Mouse (Mus musculus) hindbrain, embryonic 14.5 days (tissue): Measurements from ENCODE around the gene Add1. TPM values are rescaled to one million over a fixed set of nuclear protein-coding genes. Genes with fewer than 3 reads are reported as not detected.
"Not testable (repeated sequence)": the region's sequence is repeated elsewhere in the genome, so short reads cannot be mapped to it uniquely, and the experiment has no call there.

Source experiments
- ATAC-seq: fragments of 200-750 bp; cut with Nextera tagmentation; 2 replicates; pipeline ENCODE4 v1.8.0; 2017; ENCODE audit warnings: moderate number of reproducible peaks, mild to moderate bottlenecking, moderate TSS enrichment, moderate library complexity; ENCODE audit not compliant: low FRiP score
- DNase-seq: peaks from one replicate; pipeline ENCODE4 v3.0.0-alpha.2; 2015; ENCODE audit warnings: low spot score
- H3K27ac ChIP-seq: fragments of 300-500 bp; sonication (generic); 2 replicates; pipeline ENCODE4 v1.5.1; 2014; ENCODE audit warnings: mild to moderate bottlenecking, moderate library complexity
- H3K27me3 ChIP-seq: fragments of 300-500 bp; sonication (generic); 2 replicates; pipeline ENCODE4 v1.6.1; 2014; ENCODE audit warnings: mild to moderate bottlenecking, low read length, mixed read lengths; ENCODE audit not compliant: control insufficient read depth, insufficient read depth
- H3K36me3 ChIP-seq: fragments of 300-500 bp; sonication (generic); replicated peaks from 2 replicates; pipeline ENCODE4 v1.6.1; 2014; ENCODE audit not compliant: control insufficient read depth, insufficient read depth
- H3K4me1 ChIP-seq: fragments of 300-500 bp; sonication (generic); replicated peaks from 2 replicates; pipeline ENCODE4 v1.6.1; 2014; ENCODE audit warnings: antibody characterized with exemption, low read length, mixed read lengths; ENCODE audit not compliant: control insufficient read depth, insufficient read depth
- H3K4me2 ChIP-seq: fragments of 300-500 bp; sonication (generic); replicated peaks from 2 replicates; pipeline ENCODE4 v1.6.1; 2014; ENCODE audit warnings: mild to moderate bottlenecking, moderate library complexity
- H3K4me3 ChIP-seq: fragments of 300-500 bp; sonication (generic); replicated peaks from 2 replicates; pipeline ENCODE4 v1.5.1; 2014; ENCODE audit warnings: mild to moderate bottlenecking, low read length
- H3K9ac ChIP-seq: fragments of 300-500 bp; sonication (generic); 2 replicates; pipeline ENCODE4 v1.6.1; 2014
- H3K9me3 ChIP-seq: fragments of 300-500 bp; sonication (generic); 2 replicates; pipeline ENCODE4 v1.6.1; 2016; ENCODE audit warnings: low read length; ENCODE audit not compliant: control insufficient read depth
- WGBS: fragments of 180-500 bp; shearing (Covaris S2); extraction: QIAGEN DNeasy Blood & Tissue Kit; methylation state at CpG from one replicate; pipeline ENCODE4 v1.1.7; 2014; 5-methylcytosine and 5-hydroxymethylcytosine counted together
- polyA plus RNA-seq: library from polyadenylated mRNA; unstranded; fragments of >200 nt; fragmentation: Nextera tagmentation; extraction: Ambion mirVana; gene quantifications from 2 replicates; pipeline ENCODE4 v1.2.1, GENCODE M21; 2014

Add1 gene
- polyA plus RNA-seq, 1 experiment from 2014 or later = 225 TPM

GRCm38 (mm10) chr5:34590702-34591101 lies 17.2 kb downstream of the Add1 start:
- no peak for DNase-seq
- Histone ChIP-seq H3K27ac (no peak overlapping the region), H3K9ac (no peak overlapping the region), H3K4me1 (peaks cover 4% of the 10 kb centered on the region; the same call in 1 of the 2 replicates), H3K4me3 (no peak overlapping the region), H3K36me3 (no peaks in the 10 kb centered on the region), H3K4me2 (no peak overlapping the region), H3K27me3 (no peaks in the 10 kb centered on the region), H3K9me3 (no peaks in the 10 kb centered on the region)
- WGBS = 39% methylated on average over 4 of the region's 4 CpGs
- ATAC-seq = no peak

- H3K27ac ChIP-seq = no peak overlapping the region
- peak; percentile 32 for DNase-seq
- no peak overlapping the region for H3K9ac ChIP-seq
- H3K4me1 ChIP-seq = peaks cover under 1% of the 10 kb centered on the region; the same call in 1 of the 2 replicates
- no peak overlapping the region for H3K4me2 ChIP-seq
- no peaks in the 10 kb centered on the region for H3K27me3 ChIP-seq
- no peak; the same call in 1 of the 2 replicates for ATAC-seq
- no peaks in the 10 kb centered on the region for H3K36me3 ChIP-seq
- H3K9me3 ChIP-seq = no peaks in the 10 kb centered on the region
- WGBS = 23% methylated on average over 5 of the region's 5 CpGs
- H3K4me3 ChIP-seq = no peak overlapping the region
Observed at GRCm38 (mm10) chr5:34591388-34592004, 18.0 kb downstream of the Add1 start.

GRCm38 (mm10) chr5:34592224-34592623 lies 18.8 kb downstream of the Add1 start:
- not testable (repeated sequence) for H3K9me3 ChIP-seq, H3K4me3 ChIP-seq, H3K4me2 ChIP-seq, DNase-seq, H3K9ac ChIP-seq, H3K27me3 ChIP-seq, H3K36me3 ChIP-seq, H3K27ac ChIP-seq, ATAC-seq, H3K4me1 ChIP-seq
- WGBS = 82% methylated on average over 5 of the region's 5 CpGs

- Histone ChIP-seq H3K36me3 (no peaks in the 10 kb centered on the region), H3K27ac (no peak overlapping the region), H3K9me3 (no peaks in the 10 kb centered on the region), H3K27me3 (no peaks in the 10 kb centered on the region), H3K4me1 (no peaks in the 10 kb centered on the region; the same call in 1 of the 2 replicates), H3K4me3 (no peak overlapping the region), H3K4me2 (no peak overlapping the region), H3K9ac (no peak overlapping the region)
- ATAC-seq (no peak), DNase-seq (no peak)
- WGBS = 96% methylated on average over 6 of the region's 6 CpGs
Observed at GRCm38 (mm10) chr5:34592666-34593065, 19.2 kb downstream of the Add1 start.

- Histone ChIP-seq H3K27ac (no peak overlapping the region), H3K4me1 (no peaks in the 10 kb centered on the region; the same call in 1 of the 2 replicates), H3K4me3 (no peak overlapping the region), H3K9ac (no peak overlapping the region), H3K36me3 (peaks cover 4% of the 10 kb centered on the region; the same call in 1 of the 2 replicates), H3K27me3 (no peaks in the 10 kb centered on the region), H3K4me2 (no peak overlapping the region), H3K9me3 (no peaks in the 10 kb centered on the region)
- no peak for DNase-seq
- ATAC-seq = no peak
- 96% methylated on average over 9 of the region's 9 CpGs for WGBS
Observed at GRCm38 (mm10) chr5:34593202-34593727, 19.8 kb downstream of the Add1 start.

- no peaks in the 10 kb centered on the region for H3K9me3 ChIP-seq
- 97% methylated on average over 5 of the region's 5 CpGs for WGBS
- no peak overlapping the region for H3K9ac ChIP-seq
- no peak overlapping the region for H3K4me3 ChIP-seq
- no peak for ATAC-seq
- DNase-seq = no peak
- H3K36me3 ChIP-seq = peaks cover 81% of the 10 kb centered on the region
- no peak overlapping the region for H3K4me2 ChIP-seq
- H3K27ac ChIP-seq = no peak overlapping the region
- H3K4me1 ChIP-seq = no peaks in the 10 kb centered on the region
- H3K27me3 ChIP-seq = no peaks in the 10 kb centered on the region
Observed at GRCm38 (mm10) chr5:34604576-34604975, 31.1 kb downstream of the Add1 start.

GRCm38 (mm10) chr5:34607100-34607880 lies 33.8 kb downstream of the Add1 start:
- Histone ChIP-seq H3K4me1 (no peaks in the 10 kb centered on the region), H3K9ac (no peak overlapping the region), H3K9me3 (no peaks in the 10 kb centered on the region), H3K27ac (no peak overlapping the region), H3K27me3 (no peaks in the 10 kb centered on the region), H3K4me3 (no peak overlapping the region), H3K4me2 (no peak overlapping the region), H3K36me3 (peaks cover 82% of the 10 kb centered on the region)
- WGBS = 88% methylated on average over 8 of the region's 8 CpGs
- ATAC-seq (no peak), DNase-seq (no peak)

GRCm38 (mm10) chr5:34608226-34608625 lies 34.8 kb downstream of the Add1 start:
- H3K27me3 ChIP-seq = no peaks in the 10 kb centered on the region
- 86% methylated on average over 3 of the region's 3 CpGs for WGBS
- H3K36me3 ChIP-seq = peaks cover 82% of the 10 kb centered on the region
- H3K4me3 ChIP-seq = no peak overlapping the region
- no peak overlapping the region for H3K9ac ChIP-seq
- DNase-seq (no peak), ATAC-seq (no peak)
- H3K4me2 ChIP-seq = no peak overlapping the region
- H3K9me3 ChIP-seq = no peaks in the 10 kb centered on the region
- no peak overlapping the region for H3K27ac ChIP-seq
- no peaks in the 10 kb centered on the region for H3K4me1 ChIP-seq

- WGBS = 93% methylated on average over 4 of the region's 4 CpGs
- peaks cover 86% of the 10 kb centered on the region for H3K36me3 ChIP-seq
- ATAC-seq = no peak
Observed at GRCm38 (mm10) chr5:34609966-34610365, 36.5 kb downstream of the Add1 start.

More at GRCm38 (mm10) chr5:34609966-34610365, 36.5 kb downstream of the Add1 start:
- Histone ChIP-seq H3K4me2 (no peak overlapping the region), H3K4me3 (no peak overlapping the region), H3K27me3 (no peaks in the 10 kb centered on the region), H3K9me3 (no peaks in the 10 kb centered on the region), H3K9ac (no peak overlapping the region), H3K4me1 (no peaks in the 10 kb centered on the region), H3K27ac (no peak overlapping the region)
- no peak for DNase-seq
